Mouse (Mus musculus) intestine, embryonic 16.5 days (tissue): ENCODE data around the gene Otog. TPM values are rescaled to one million over a fixed set of nuclear protein-coding genes. Genes with fewer than 3 reads are reported as not detected.
A peak's percentile ranks its signal among the peaks of the same experiment; 100 is the strongest.

Experiments
- ATAC-seq: fragments of 200-750 bp; cut with Nextera tagmentation; 2 replicates; pipeline ENCODE4 v1.8.0; 2017; ENCODE audit warnings: moderate TSS enrichment, moderate library complexity
- H3K27ac ChIP-seq: fragments of 300-500 bp; sonication (generic); 2 replicates; pipeline ENCODE4 v1.5.1; 2014; ENCODE audit warnings: mild to moderate bottlenecking, low read length
- H3K27me3 ChIP-seq: fragments of 300-500 bp; sonication (generic); replicated peaks from 2 replicates; pipeline ENCODE4 v1.6.1; 2014; ENCODE audit warnings: low read length, control low read depth, mixed read lengths; ENCODE audit not compliant: control insufficient read depth, insufficient read depth
- H3K36me3 ChIP-seq: fragments of 300-500 bp; sonication (generic); 2 replicates; pipeline ENCODE4 v1.6.1; 2014; ENCODE audit warnings: low read length, control low read depth; ENCODE audit not compliant: control insufficient read depth, insufficient read depth
- H3K4me1 ChIP-seq: fragments of 300-500 bp; sonication (generic); 2 replicates; pipeline ENCODE4 v1.6.1; 2014; ENCODE audit warnings: low read length, control low read depth, mixed read lengths; ENCODE audit not compliant: control insufficient read depth, insufficient read depth
- H3K4me2 ChIP-seq: fragments of 300-500 bp; sonication (generic); 2 replicates; pipeline ENCODE4 v1.6.1; 2014; ENCODE audit warnings: low read depth, low read length, control low read depth
- H3K4me3 ChIP-seq: fragments of 300-500 bp; sonication (generic); 2 replicates; pipeline ENCODE4 v1.5.1; 2014; ENCODE audit warnings: mild to moderate bottlenecking, low read length
- H3K9ac ChIP-seq: fragments of 300-500 bp; sonication (generic); 2 replicates; pipeline ENCODE4 v1.6.1; 2014; ENCODE audit warnings: low read depth, low read length
- H3K9me3 ChIP-seq: fragments of 300-500 bp; sonication (generic); 2 replicates; pipeline ENCODE4 v1.6.1; 2016; ENCODE audit warnings: low read length, control low read depth; ENCODE audit not compliant: control insufficient read depth
- WGBS: fragments of 180-500 bp; shearing (Covaris S2); extraction: QIAGEN DNeasy Blood & Tissue Kit; methylation state at CpG from one replicate; pipeline ENCODE4 v1.1.7; 2014; 5-methylcytosine and 5-hydroxymethylcytosine counted together
- polyA plus RNA-seq: library from polyadenylated mRNA; unstranded; fragments of >200 nt; fragmentation: Nextera tagmentation; extraction: Ambion mirVana; gene quantifications from 2 replicates; pipeline ENCODE4 v1.2.1, GENCODE M21; 2015

Gene Otog
- polyA plus RNA-seq, 1 experiment from 2014 or later: not detected

DNA sequence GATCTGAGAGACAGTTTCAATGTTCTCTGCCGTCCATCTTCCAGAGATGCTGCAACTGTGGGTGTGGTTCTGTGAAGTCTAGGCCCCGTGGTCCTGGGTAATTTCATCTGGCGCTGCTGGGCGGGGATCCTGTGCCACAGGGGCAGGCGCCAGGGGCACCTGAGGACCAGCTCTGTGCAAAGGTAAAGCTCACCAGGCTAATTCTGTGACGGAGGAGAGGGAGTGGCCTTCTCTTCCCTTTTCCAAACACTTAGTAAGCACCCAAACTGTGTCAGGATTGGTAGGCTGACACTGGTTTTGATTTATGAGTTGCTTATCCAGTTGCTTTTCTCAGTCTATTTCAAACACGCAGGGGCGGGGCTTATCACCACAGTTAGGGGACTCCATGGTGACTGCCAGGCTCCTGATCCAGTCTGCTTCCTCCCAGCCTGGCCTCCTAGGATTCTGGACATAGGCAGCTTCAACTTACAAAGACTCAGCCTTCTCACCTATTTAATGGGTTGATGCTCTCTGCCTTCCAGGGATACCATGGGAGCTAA, 20.1 kb upstream of the Otog start:
- peak; percentile 39 for ATAC-seq
- no peaks in the 10 kb centered on the region for H3K9me3 ChIP-seq
- H3K4me1 ChIP-seq: no peaks in the 10 kb centered on the region
- H3K9ac ChIP-seq: no peak overlapping the region
- H3K4me3 ChIP-seq: no peak overlapping the region
- WGBS: 49% methylated on average over 8 of the region's 8 CpGs
- no peak overlapping the region for H3K4me2 ChIP-seq
- H3K27ac ChIP-seq: no peak overlapping the region
- H3K27me3 ChIP-seq: no peaks in the 10 kb centered on the region
- H3K36me3 ChIP-seq: peaks cover 8% of the 10 kb centered on the region; the same call in 1 of the 2 replicates

DNA sequence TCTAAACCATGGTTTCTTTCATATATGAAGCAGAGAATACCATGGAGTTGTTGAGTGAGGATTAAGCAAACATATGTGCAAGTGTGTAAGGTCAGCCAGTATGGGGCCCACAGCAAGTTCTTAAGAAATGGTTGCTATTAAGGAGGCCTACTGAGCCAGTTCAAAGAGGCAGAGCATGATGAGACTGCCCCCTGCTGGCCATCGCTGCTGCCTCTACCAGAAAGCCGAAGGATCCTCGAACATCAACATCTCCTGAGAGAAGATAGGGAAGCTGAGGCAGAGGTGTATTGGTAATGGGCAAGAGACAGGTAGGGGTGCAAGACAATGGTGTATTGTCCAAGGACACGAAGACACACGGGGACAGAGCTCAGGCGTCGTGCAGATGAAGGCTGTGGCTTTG, 14.5 kb upstream of the Otog start:
- Histone ChIP-seq H3K9ac (no peak overlapping the region), H3K9me3 (no peaks in the 10 kb centered on the region), H3K4me1 (peaks cover 4% of the 10 kb centered on the region; the same call in 1 of the 2 replicates), H3K27me3 (no peaks in the 10 kb centered on the region), H3K27ac (no peak overlapping the region), H3K36me3 (peaks cover 8% of the 10 kb centered on the region; the same call in 1 of the 2 replicates), H3K4me3 (no peak overlapping the region), H3K4me2 (no peak overlapping the region)
- 0 out of 2 replicates have a peak, but pooled peaks have one; percentile 18 for ATAC-seq
- 34% methylated on average over 7 of the region's 7 CpGs for WGBS

DNA sequence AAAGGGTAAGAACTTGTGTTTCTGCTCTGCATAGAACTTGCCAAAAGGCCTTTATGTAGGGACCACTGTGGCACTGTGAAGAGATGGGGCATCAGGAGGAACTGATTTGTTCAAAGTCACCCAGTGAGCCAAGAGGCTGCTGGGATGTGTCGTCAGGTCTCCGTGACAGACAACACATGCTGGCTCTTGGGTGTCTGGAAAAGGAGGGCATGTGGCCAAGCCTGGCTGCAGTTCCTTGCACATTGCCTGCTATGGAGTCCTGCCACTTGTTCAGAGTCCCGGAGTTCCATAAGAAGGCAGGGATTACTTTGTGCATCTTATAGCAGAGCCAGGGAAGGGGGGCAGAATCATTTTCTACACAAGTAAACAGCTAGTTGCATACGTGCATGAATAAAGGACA, 13.9 kb upstream of the Otog start:
- no peak overlapping the region for H3K27ac ChIP-seq
- H3K4me1 ChIP-seq: peaks cover 4% of the 10 kb centered on the region; the same call in 1 of the 2 replicates
- no peak for ATAC-seq
- 0 out of 2 replicates have a peak, but pooled peaks cover 5% of the 10 kb centered on the region for H3K36me3 ChIP-seq
- no peak overlapping the region for H3K4me3 ChIP-seq
- no peak overlapping the region for H3K4me2 ChIP-seq
- no peak overlapping the region for H3K9ac ChIP-seq
- 61% methylated on average over 4 of the region's 4 CpGs for WGBS
- no peaks in the 10 kb centered on the region for H3K27me3 ChIP-seq
- no peaks in the 10 kb centered on the region for H3K9me3 ChIP-seq

DNA sequence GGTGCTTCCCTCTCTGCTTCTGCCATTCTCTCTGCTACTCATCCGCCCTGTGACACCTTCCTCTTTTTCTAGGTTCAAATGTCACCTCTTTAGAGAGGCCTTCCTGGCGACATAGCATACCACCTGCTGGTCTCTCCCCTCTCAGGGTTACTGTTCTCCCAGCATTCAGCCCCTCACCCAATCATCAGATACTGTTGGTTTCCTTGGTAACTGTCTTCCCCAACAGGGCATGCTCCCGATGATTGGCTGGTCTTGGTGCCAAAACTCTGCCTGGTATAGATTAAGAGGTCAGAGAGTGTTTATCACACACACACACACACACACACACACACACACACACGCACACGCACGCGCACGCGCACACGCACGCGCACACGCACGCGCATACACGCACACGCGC, 4.8 kb upstream of the Otog start:
- H3K36me3 ChIP-seq: no peaks in the 10 kb centered on the region
- peak overlapping the region; percentile 19 for H3K4me2 ChIP-seq
- H3K4me3 ChIP-seq: peak overlapping the region; percentile 21
- H3K27ac ChIP-seq: 0 out of 2 replicates have a peak overlapping the region, but pooled peaks have one; percentile 2
- H3K9me3 ChIP-seq: no peaks in the 10 kb centered on the region
- 0 out of 2 replicates have a peak overlapping the region, but pooled peaks have one; percentile 27 for H3K9ac ChIP-seq
- no peak; the same call in 1 of the 2 replicates for ATAC-seq
- H3K4me1 ChIP-seq: peaks cover 12% of the 10 kb centered on the region; the same call in 1 of the 2 replicates
- no peaks in the 10 kb centered on the region for H3K27me3 ChIP-seq
- 41% methylated on average over 18 of the region's 18 CpGs for WGBS

DNA sequence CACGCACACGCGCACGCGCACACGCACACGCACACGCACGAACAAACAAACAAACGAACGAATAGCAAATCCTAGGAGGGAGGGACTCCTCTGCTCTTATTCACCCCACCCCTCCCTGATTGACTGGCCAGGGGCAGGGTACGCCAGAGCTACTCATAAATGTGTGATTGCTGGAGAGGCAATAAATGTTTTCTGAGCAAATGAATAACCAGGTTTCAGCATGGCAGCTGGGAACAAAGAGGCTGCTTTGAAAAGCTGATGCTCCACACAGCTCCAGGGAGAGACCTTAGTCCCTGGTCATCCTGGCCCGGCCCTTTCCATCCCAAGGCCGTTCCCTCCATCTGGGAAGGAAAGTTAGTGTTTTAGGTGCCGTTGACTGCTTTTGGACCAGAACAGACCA, 4.4 kb upstream of the Otog start:
- H3K4me2 ChIP-seq: peak overlapping the region; percentile 50
- no peaks in the 10 kb centered on the region for H3K9me3 ChIP-seq
- peaks cover 14% of the 10 kb centered on the region; the same call in 1 of the 2 replicates for H3K4me1 ChIP-seq
- ATAC-seq: peak; percentile 77
- 57% methylated on average over 15 of the region's 15 CpGs for WGBS
- peak overlapping the region; percentile 65 for H3K9ac ChIP-seq
- H3K27ac ChIP-seq: peak overlapping the region; percentile 91
- peak overlapping the region; percentile 46 for H3K4me3 ChIP-seq
- no peaks in the 10 kb centered on the region for H3K36me3 ChIP-seq
- H3K27me3 ChIP-seq: no peaks in the 10 kb centered on the region

DNA sequence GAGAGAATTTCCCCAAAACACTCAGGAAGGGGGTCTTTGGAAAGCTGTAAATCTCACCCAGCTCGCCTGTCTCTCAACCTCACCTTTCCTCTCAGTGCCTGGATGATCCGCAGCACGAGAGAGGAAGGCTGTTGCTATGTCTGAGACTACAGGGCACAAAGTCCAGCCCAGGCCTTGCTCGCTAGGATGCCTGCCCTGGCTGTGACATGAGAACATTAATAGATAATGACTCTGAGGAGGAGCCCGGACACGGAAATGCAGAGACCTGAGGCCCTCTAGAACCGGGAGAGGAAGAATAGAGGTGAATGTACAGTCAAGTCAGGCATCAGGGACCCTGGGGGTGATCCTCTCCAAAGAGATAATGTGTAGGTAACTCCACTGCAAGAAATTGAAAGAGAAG, 3.6 kb upstream of the Otog start:
- no peaks in the 10 kb centered on the region for H3K9me3 ChIP-seq
- H3K4me2 ChIP-seq: peak overlapping the region; percentile 50
- H3K9ac ChIP-seq: peak overlapping the region; percentile 74
- 42% methylated on average over 7 of the region's 7 CpGs for WGBS
- no peaks in the 10 kb centered on the region for H3K27me3 ChIP-seq
- peak; percentile 82 for ATAC-seq
- H3K27ac ChIP-seq: peak overlapping the region; percentile 91
- H3K4me3 ChIP-seq: peak overlapping the region; percentile 46
- no peaks in the 10 kb centered on the region for H3K36me3 ChIP-seq
- H3K4me1 ChIP-seq: peaks cover 15% of the 10 kb centered on the region; the same call in 1 of the 2 replicates

DNA sequence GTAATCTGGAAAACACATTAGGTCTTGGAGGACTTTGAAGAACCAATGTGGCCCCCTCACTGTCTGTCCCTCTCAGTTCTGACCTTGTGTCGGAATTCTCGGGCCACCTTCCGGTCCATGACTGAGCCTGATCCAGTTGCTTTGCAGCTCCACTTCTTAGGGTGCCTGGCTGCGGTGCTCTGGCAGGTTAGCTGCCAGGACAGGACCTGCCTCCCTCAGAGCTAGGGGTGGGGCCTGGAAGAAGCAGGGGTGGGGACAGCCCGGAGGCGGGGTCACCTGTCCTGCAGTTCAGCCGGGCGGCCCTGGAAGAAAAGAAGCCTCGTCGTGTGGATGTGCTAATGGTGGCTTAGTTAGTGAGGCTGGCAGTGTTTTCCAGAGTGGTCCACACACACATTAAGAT, 2.4 kb upstream of the Otog start, which contains the start of gene Ush1c:
Ush1c (minus strand) TSS at position 158 of the 400 bp plus-strand sequence.
- 23% methylated on average over 10 of the region's 10 CpGs for WGBS
- Histone ChIP-seq H3K9ac (peak within 1 kb of the TSS; percentile 74), H3K4me3 (peak within 1 kb of the TSS; percentile 46), H3K4me1 (peaks cover 15% of the 10 kb centered on the region; the same call in 1 of the 2 replicates), H3K9me3 (no peaks in the 10 kb centered on the region), H3K36me3 (no peaks in the 10 kb centered on the region), H3K27ac (peak within 1 kb of the TSS; percentile 91), H3K4me2 (peak within 1 kb of the TSS; percentile 45), H3K27me3 (no peaks in the 10 kb centered on the region)
- ATAC-seq: peak; percentile 79

DNA sequence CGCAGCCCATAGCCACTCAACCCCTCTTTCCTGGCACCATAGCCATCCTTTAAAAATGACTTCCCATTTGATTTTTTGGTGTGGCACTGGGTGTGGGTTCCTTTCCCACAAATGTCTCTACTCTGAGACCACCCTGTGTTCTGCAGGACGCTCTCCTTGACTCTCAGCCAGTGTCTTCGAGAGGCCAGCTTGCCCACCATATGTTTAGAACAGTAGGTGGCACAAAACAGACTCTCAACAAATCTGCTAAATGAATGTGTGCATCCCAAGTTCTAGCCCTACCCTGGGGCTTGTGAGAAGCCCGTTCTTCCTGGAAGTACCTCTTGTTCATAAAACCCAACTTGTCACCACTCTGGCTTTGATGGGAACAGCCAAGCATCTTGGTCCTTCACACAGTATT, 696 bp upstream of the Otog start:
- H3K27ac ChIP-seq: no peak overlapping the region
- no peaks in the 10 kb centered on the region for H3K36me3 ChIP-seq
- WGBS: 88% methylated on average over 4 of the region's 4 CpGs
- H3K4me1 ChIP-seq: peaks cover 15% of the 10 kb centered on the region; the same call in 1 of the 2 replicates
- no peak overlapping the region for H3K4me2 ChIP-seq
- H3K4me3 ChIP-seq: no peak overlapping the region
- no peaks in the 10 kb centered on the region for H3K27me3 ChIP-seq
- 0 out of 2 replicates have a peak overlapping the region, but pooled peaks have one; percentile 1 for H3K9ac ChIP-seq
- H3K9me3 ChIP-seq: no peaks in the 10 kb centered on the region
- no peak for ATAC-seq

DNA sequence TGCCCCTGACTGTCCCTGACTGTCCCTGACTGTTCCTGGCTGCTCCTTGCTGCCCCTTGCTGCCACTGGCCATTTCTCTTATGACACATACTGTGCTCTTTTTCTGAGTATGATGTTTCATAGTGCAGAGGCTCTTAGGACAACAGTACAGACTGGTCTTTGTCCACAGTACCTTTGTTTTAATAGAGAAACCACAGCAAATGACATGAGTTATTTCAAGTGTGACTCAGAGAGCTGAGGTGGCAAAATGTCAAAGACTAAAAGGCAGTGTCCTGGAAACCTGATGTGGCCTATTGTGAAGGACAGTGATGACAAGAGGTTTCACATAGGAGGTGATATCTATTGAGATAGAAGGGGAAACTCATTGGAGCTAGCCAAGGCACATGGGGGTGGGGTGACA, 6.1 kb downstream of the Otog start:
- no peak for ATAC-seq
- Histone ChIP-seq H3K4me2 (no peak overlapping the region), H3K4me3 (no peak overlapping the region), H3K9me3 (no peaks in the 10 kb centered on the region), H3K4me1 (no peaks in the 10 kb centered on the region), H3K36me3 (no peaks in the 10 kb centered on the region), H3K9ac (no peak overlapping the region), H3K27me3 (no peaks in the 10 kb centered on the region), H3K27ac (no peak overlapping the region)
